Mouse (Mus musculus) heart, adult 2 months (tissue): ENCODE measurements around the gene Tle6. TPM values are rescaled to one million over a fixed set of nuclear protein-coding genes. Genes with fewer than 3 reads are reported as not detected.

Source experiments
- DNase-seq, 2 experiments: peaks; one replicate each; pipeline ENCODE4 v3.0.0; 2021
- H3K27ac ChIP-seq: fragments of 200-600 bp; 2 replicates; pipeline ENCODE4 v1.8.1; 2022
- H3K27me3 ChIP-seq: fragments of 200-500 bp; 2 replicates; pipeline ENCODE4 v1.6.1; 2012; ENCODE audit warnings: mild to moderate bottlenecking, low read length, inconsistent platforms, mixed read lengths; ENCODE audit not compliant: control insufficient read depth, insufficient read depth
- H3K36me3 ChIP-seq: fragments of 200-500 bp; 2 replicates; pipeline ENCODE4 v1.6.1; 2012; ENCODE audit warnings: low read length, inconsistent platforms; ENCODE audit not compliant: control insufficient read depth, insufficient read depth
- H3K4me1 ChIP-seq: fragments of 200-500 bp; 2 replicates; pipeline ENCODE4 v1.6.1; 2011; ENCODE audit warnings: low read length; ENCODE audit not compliant: control insufficient read depth, insufficient read depth
- H3K4me3 ChIP-seq: fragments of 200-600 bp; 2 replicates; pipeline ENCODE4 v1.8.1; 2022
- H3K79me2 ChIP-seq: fragments of 200-500 bp; replicated peaks from 2 replicates; pipeline ENCODE4 v1.6.1; 2012; ENCODE audit warnings: mild to moderate bottlenecking, inconsistent platforms, low read length, moderate library complexity, mixed read lengths; ENCODE audit not compliant: control insufficient read depth, insufficient read depth
- H3K9ac ChIP-seq: fragments of 200-500 bp; 2 replicates; pipeline ENCODE4 v1.6.1; 2012; ENCODE audit warnings: low read depth, mild to moderate bottlenecking, control low read depth, inconsistent platforms, low read length, mixed read lengths
- CTCF ChIP-seq: fragments of 200-600 bp; IDR thresholded peaks from 2 replicates; pipeline ENCODE4 v1.8.1; 2022; ENCODE audit warnings: antibody characterized with exemption, mild to moderate bottlenecking, moderate library complexity
- EP300 ChIP-seq: fragments of 200-500 bp; IDR thresholded peaks from 2 replicates; pipeline ENCODE4 v1.6.1; 2011; ENCODE audit warnings: low read depth, low read length, control low read depth; ENCODE audit not compliant: insufficient read depth
- POLR2A ChIP-seq: fragments of 200-500 bp; IDR thresholded peaks from 2 replicates; pipeline ENCODE4 v1.6.1; 2011; ENCODE audit warnings: mild to moderate bottlenecking, low read depth, low read length, control low read depth; ENCODE audit not compliant: insufficient read depth
- WGBS: fragments of 180-500 bp; shearing (Covaris S2); methylation state at CpG from one replicate; pipeline ENCODE4 v1.1.7; 2018; 5-methylcytosine and 5-hydroxymethylcytosine counted together
- intact Hi-C: fragments of 180-260 bp; cut with DNase I; formaldehyde crosslinking; loops from one replicate; pipeline ENCODE4 v1.15.1; 2025
- polyA plus RNA-seq: library from polyadenylated mRNA; depleted of rRNA; stranded (reverse); fragments of >200 nt; gene quantifications from 2 replicates; pipeline ENCODE4 v1.2.3, GENCODE M21; 2012
- total RNA-seq, 2 experiments: library from RNA; stranded (reverse); gene quantifications; 2 replicates each; pipeline ENCODE4 v1.2.3; 2021

Tle6 gene
- total and polyA plus RNA-seq, 3 experiments: 5.1 to 19.0 (median 7.7) TPM

GRCm38 (mm10) chr10:81568381-81569191 lies 32.3 kb downstream of the Tle6 start:
- H3K9ac ChIP-seq: no peak overlapping the region
- no peaks in the 10 kb centered on the region for H3K27me3 ChIP-seq
- H3K4me3 ChIP-seq: no peak overlapping the region
- H3K79me2 ChIP-seq: no peaks in the 10 kb centered on the region
- H3K27ac ChIP-seq: no peak overlapping the region; the same call in 1 of the 2 replicates
- intact Hi-C loops: no loop called here
- DNase-seq: no peak
- 23% methylated on average over 16 of the region's 16 CpGs for WGBS
- H3K4me1 ChIP-seq: peaks cover 13% of the 10 kb centered on the region
- TF ChIP-seq POLR2A (no peak), EP300 (no peak), CTCF (no peak)
- H3K36me3 ChIP-seq: no peaks in the 10 kb centered on the region

GRCm38 (mm10) chr10:81565257-81566228 lies 35.3 kb downstream of the Tle6 start:
- Histone ChIP-seq H3K27me3 (no peaks in the 10 kb centered on the region), H3K36me3 (no peaks in the 10 kb centered on the region), H3K4me1 (peaks cover 16% of the 10 kb centered on the region), H3K79me2 (peaks cover 4% of the 10 kb centered on the region; the same call in 1 of the 2 replicates), H3K4me3 (no peak overlapping the region), H3K27ac (no peak overlapping the region), H3K9ac (no peak overlapping the region)
- TF ChIP-seq POLR2A: no peak
- TF ChIP-seq EP300: no peak
- intact Hi-C loops: loop anchor here (2.0 kb wide), 1 partner anchor 39 kb away; no protein-coding TSS in a partner anchor
- 68% methylated on average over 20 of the region's 20 CpGs for WGBS
- no peak for DNase-seq

GRCm38 (mm10) chr10:81564734-81565133 lies 36.1 kb downstream of the Tle6 start:
- TF ChIP-seq POLR2A: no peak
- TF ChIP-seq EP300: no peak
- peak; percentile 73 for TF ChIP-seq CTCF
- 58% methylated on average over 10 of the region's 10 CpGs for WGBS
- Histone ChIP-seq H3K9ac (no peak overlapping the region), H3K36me3 (no peaks in the 10 kb centered on the region), H3K79me2 (peaks cover 4% of the 10 kb centered on the region; the same call in 1 of the 2 replicates), H3K4me3 (no peak overlapping the region), H3K27me3 (no peaks in the 10 kb centered on the region), H3K4me1 (peaks cover 16% of the 10 kb centered on the region), H3K27ac (peak overlapping the region; percentile 66)
- intact Hi-C loops: loop anchor here (2.0 kb wide), 1 partner anchor 40 kb away; no protein-coding TSS in a partner anchor
- peak in 1 of 2 experiments; percentile 57 for DNase-seq

- Histone ChIP-seq H3K27ac (peak overlapping the region; percentile 66), H3K27me3 (no peaks in the 10 kb centered on the region), H3K9ac (peak overlapping the region; percentile 34), H3K36me3 (no peaks in the 10 kb centered on the region), H3K4me3 (peak overlapping the region; percentile 36), H3K79me2 (peaks cover 6% of the 10 kb centered on the region; the same call in 1 of the 2 replicates), H3K4me1 (peaks cover 16% of the 10 kb centered on the region)
- DNase-seq: peak; percentile 76 to 82
- TF ChIP-seq POLR2A (0 out of 2 replicates have a peak, but pooled peaks have one; percentile 14), EP300 (0 out of 2 replicates have a peak, but pooled peaks have one; percentile 39), CTCF (no peak)
- intact Hi-C loops: loop anchor here (2.0 kb wide), 1 partner anchor 41 kb away; no protein-coding TSS in a partner anchor
- 3% methylated on average over 10 of the region's 10 CpGs for WGBS
Observed at GRCm38 (mm10) chr10:81564216-81564615, 36.7 kb downstream of the Tle6 start.

GRCm38 (mm10) chr10:81563481-81563880 lies 37.4 kb downstream of the Tle6 start:
- Histone ChIP-seq H3K4me1 (peaks cover 15% of the 10 kb centered on the region), H3K79me2 (peaks cover 6% of the 10 kb centered on the region; the same call in 1 of the 2 replicates), H3K4me3 (no peak overlapping the region), H3K9ac (no peak overlapping the region), H3K27me3 (no peaks in the 10 kb centered on the region), H3K36me3 (no peaks in the 10 kb centered on the region), H3K27ac (peak overlapping the region; percentile 66)
- intact Hi-C loops: no loop called here
- no peak for TF ChIP-seq POLR2A
- TF ChIP-seq CTCF: no peak
- no peak for TF ChIP-seq EP300
- 32% methylated on average over 6 of the region's 6 CpGs for WGBS
- DNase-seq: no peak
